Mouse (Mus musculus) cerebellum, postnatal 4 days (tissue): ENCODE measurements at regions not wholly inside any gene's neighbourhood (a gene's known extent, or its start where the extent isn't known, plus 50 kb on each side); places are given as distances from the start of the nearest gene placed in this dataset.

Experiments
- DNase-seq, 2 experiments: peaks; one replicate each; pipeline ENCODE4 v3.0.0; 2022; ENCODE audit warnings: low spot score in 2 of 2, mixed read lengths in 1 of 2

DNA sequence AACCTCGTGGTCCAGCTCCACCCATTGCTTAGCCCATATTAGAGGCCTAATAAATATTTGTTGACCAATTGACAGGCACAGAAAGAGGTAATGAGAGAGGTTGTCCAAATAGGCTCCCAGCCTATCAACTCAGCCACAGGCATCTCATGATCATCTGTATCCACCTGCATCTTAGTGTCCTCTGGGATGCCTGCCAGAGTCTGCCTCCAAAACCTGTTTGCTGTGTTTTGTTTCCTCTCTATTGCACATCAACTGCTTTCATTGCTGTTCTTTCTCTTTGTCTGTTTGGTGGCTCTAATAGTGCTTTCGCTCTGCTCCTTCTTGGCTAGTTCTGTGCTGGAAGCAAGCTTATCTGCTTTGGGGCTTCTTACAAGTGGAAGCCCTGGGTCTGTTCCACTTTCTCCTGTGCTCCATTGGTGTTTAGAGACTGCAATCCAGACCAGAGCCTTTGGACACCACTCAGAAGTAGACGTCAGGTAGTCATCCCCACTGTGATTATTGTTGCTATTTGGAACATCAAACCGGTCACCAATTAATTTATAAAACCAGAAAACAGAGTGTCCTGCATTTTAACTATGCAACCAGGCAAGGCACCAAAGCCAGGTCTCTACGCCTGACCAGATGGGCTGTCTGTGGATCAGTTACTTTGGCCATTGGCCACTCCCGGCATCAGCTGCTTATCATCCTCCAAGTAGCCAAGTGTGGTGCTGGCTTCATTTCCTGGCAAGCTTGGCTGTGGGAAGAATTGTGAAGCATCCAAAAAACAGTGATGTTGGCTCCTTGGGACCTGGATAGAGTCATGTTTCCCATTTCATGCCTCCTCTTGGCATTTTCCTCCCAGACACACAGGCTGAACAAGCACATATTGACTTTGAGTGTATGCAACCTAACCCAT lies 74.5 kb upstream of the Hs3st4 start:
- DNase-seq = peak; percentile 24 to 75

DNA sequence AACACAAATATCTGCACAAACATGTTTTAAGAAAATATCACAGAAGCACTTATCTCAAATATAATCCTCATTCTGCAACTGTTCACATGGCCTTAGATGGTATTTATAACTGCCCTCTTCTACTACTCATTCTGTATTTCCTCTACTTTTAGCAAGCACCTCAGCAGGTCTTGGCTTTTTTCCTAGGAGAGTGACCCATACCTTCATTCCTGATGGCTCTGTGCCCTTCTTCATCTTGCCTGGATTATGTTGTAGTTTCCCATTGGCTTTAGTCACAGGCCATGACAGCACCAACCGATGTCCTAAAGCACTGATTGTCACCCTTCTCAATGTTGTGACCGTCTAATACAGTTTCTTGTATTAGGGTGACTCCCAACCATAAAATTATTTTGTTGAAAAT lies 61.2 kb upstream of the Hs3st4 start:
- no peak for DNase-seq

DNA sequence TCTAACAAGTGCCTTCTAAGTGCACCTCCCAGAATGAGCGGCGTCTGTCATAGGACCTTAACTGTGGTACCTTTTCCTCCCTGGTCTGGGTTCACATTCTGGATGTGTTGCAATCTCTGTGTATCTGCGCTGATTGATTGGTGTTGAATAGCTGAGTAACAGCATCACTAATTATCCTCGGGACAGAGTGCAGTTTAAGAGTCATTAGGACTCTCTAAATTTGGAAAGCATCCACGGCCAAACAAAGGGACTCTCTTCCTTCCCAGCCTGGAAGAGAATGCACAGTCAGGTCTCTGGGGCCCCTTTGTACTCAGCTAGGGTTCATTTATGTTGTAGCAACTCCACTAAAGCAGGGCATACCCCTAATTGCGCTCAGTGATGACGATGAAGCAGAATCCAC lies 50.2 kb upstream of the Hs3st4 start:
- DNase-seq = no peak
